Mouse (Mus musculus): ENCODE results near the gene Prex1. TPM values are rescaled to one million over a fixed set of nuclear protein-coding genes. Genes with fewer than 3 reads are reported as not detected.

Prex1 gene
- total RNA-seq, 2 experiments from 2014 or later = 7.4 to 11.5 TPM

- DNase-seq = no peak
- intact Hi-C loops (cut with DNase I; ENCODE audit: low total_unique reads) = no loop called here
Observed at GRCm38 (mm10) chr2:166584491-166584890, 129.1 kb downstream of the Prex1 start.

DNA sequence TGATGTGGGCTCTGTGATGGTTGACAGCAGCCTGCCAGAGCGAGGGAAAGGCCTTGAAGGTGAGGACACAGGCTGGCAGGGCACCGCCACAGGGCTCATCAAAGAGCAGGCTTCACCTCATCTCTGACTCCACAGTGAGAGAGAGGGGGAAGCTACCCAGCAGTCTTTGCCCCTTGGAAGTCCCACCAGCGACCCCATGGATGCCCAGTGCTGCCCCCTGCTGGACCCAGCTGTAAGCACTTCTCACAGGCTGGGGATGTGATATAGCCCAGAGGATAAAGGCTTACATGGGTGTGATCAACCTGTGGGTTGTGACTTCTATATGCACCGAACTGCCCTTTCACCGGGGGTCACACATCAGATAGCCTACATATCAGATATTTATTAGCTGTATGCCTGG is 130.3 kb downstream of the Prex1 start:
- intact Hi-C loops (cut with DNase I; ENCODE audit: low total_unique reads) = no loop called here
- DNase-seq = no peak

DNA sequence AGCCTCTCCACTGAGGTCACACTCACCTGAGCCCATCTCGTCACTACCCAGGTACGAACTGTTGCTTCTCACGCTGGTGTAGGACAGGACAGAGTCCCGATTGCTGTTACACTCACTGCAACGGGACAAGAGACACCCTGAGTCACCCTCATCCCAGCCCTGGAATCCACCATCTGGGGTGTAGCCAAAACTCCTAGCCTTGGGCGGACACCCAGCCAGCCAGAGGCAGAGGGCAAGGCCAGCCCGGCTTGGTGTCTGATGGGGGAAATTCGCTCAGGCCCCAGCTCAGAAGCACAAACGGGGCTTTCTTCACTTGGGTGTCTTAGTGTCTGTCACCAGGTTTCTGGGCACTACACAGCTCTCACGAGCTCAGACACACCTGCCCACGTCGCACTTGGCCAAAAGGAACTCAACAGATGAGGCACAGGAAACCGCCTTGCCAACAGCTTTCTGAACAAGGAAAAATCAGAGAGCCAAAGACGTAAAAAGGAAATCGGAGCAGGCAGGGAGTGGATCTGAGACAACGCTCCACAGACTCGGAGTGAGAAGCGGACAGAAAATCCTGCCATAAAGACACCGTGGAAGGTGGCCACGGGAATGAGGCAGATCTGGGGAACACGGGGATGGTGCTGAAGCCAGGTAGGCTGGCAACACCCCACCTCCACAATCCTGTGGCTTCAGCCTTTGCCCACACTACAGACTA is 131.6 kb downstream of the Prex1 start:
- intact Hi-C loops (cut with DNase I; ENCODE audit: low total_unique reads) = no loop called here
- no peak for DNase-seq

DNA sequence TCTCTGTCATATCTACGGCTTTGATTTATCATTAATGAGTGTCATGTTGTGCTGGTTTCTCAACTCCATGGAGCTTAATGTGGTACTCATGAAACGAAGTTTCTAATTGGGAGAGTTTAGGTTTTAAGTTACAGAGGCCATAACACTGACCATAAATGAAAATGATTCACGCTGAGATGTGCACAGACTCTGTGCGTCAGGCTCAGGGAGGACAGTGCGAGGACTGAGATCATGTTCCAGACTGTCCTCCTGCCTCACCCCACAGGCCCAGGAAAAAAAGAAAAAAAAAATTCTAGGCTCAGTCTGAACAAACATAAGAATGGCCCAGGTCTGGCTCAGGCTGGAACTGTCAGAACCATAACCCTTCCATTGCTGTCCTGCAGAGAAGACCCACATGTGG is 133.8 kb downstream of the Prex1 start:
- intact Hi-C loops (cut with DNase I; ENCODE audit: low total_unique reads) = no loop called here

DNA sequence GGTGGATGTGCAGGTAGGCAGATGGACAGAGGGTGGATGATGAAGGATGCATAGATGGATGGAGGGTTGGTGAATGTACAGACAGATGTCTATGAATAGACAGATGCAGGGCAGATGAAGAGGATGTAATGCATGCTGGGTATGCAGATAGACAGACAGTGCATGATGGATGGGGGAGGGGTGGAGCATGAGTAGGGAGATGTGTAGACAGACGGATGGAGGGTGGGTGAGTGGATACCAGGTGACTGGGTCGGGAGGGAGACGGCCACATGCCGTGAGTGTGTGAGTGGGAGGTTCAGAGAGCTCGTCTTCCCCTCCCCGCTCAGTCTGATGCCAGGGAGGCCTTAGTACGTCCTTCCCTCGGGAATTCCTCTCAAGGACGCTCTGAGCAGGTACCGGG is 134.3 kb downstream of the Prex1 start:
- intact Hi-C loops (cut with DNase I; ENCODE audit: low total_unique reads) = no loop called here
- no peak for DNase-seq

More for the DNA sequence above, 133.8 kb downstream of the Prex1 start:
- DNase-seq = no peak

DNA sequence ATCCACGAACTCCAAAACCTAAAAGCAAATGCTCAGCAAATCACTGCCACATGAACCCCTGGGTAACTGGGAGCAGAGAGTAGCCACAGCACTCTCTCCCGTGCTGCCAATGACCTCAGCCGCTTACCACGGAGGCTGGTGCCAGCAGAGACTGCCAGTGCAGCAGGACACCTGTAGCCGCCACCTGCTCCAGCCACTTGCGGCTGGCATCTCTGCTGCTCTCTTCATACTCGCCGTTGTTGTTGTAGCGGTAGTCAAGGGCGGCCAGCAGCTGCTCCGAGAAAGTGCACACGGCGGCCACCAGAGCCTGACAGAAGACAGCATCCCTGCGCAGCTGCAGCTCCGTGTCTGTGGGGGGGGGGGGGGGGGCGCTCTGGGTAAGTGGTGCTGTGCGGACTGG is 138.2 kb downstream of the Prex1 start:
- peak; percentile 56 for DNase-seq
- intact Hi-C loops (cut with DNase I; ENCODE audit: low total_unique reads) = no loop called here

DNA sequence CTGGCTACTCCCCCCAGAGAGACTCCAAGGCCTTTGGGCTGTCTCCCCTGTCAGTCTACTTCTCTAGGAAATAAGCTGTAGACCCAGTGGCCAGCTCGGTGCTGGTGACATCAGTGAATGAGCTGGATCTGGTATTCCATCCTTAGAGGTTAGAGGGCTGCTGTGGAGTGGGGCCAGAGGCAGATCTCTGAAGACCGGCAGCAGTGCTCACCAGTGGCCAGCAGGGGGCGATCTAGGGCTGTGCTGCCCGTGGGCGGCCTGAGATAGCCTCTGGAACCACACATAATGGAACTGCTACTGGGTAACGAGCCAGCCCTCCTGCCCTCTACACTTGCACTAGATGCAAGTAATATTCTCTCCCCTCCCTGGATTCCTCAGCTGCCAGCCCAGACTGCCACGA is 138.7 kb downstream of the Prex1 start:
- intact Hi-C loops (cut with DNase I; ENCODE audit: low total_unique reads) = no loop called here
- peak; percentile 76 for DNase-seq

GRCm38 (mm10) chr2:166573621-166574020 is 140.0 kb downstream of the Prex1 start:
- intact Hi-C loops (cut with DNase I; ENCODE audit: low total_unique reads) = no loop called here
- DNase-seq = no peak

- intact Hi-C loops (cut with DNase I; ENCODE audit: low total_unique reads) = no loop called here
- no peak for DNase-seq
Observed at GRCm38 (mm10) chr2:166572297-166572696, 141.3 kb downstream of the Prex1 start.

GRCm38 (mm10) chr2:166569182-166569581 is 144.4 kb downstream of the Prex1 start:
- intact Hi-C loops (cut with DNase I; ENCODE audit: low total_unique reads) = no loop called here

GRCm38 (mm10) chr2:166565503-166565902 is 148.1 kb downstream of the Prex1 start:
- DNase-seq = no peak
- intact Hi-C loops (cut with DNase I; ENCODE audit: low total_unique reads) = no loop called here

More at GRCm38 (mm10) chr2:166569182-166569581, 144.4 kb downstream of the Prex1 start:
- DNase-seq = no peak

- intact Hi-C loops (cut with DNase I; ENCODE audit: low total_unique reads) = loop anchor here (5.0 kb wide), 3 partner anchors 412 to 472 kb away; no protein-coding TSS in a partner anchor
- DNase-seq = peak; percentile 43
Observed at GRCm38 (mm10) chr2:166564455-166564854, 149.2 kb downstream of the Prex1 start.

DNA sequence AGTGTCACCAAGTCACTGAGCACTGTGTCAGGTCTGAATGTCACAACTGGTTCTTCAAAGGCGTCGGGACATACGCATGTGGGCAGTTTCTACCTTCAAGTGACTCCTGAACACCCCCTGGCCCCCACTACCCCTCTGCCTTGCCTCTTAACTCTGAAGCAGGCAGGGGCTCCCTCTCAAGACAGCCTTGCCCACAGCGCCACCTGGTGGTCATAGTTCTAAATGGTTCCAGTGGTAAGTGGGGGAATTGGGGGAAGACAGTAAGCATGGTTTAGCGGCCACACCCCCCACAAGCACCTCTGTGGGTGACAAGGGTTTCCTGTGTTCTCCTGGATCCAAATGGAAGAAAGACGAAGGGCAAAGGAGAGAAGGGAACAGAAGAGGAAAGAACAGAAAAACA is 149.7 kb downstream of the Prex1 start:
- DNase-seq = peak; percentile 87
- intact Hi-C loops (cut with DNase I; ENCODE audit: low total_unique reads) = loop anchor here (5.0 kb wide), 3 partner anchors 412 to 472 kb away; no protein-coding TSS in a partner anchor

- intact Hi-C loops (cut with DNase I; ENCODE audit: low total_unique reads) = loop anchor here (5.0 kb wide), 3 partner anchors 411 to 471 kb away; no protein-coding TSS in a partner anchor
- no peak for DNase-seq
Observed at GRCm38 (mm10) chr2:166563076-166563475, 150.6 kb downstream of the Prex1 start.

DNA sequence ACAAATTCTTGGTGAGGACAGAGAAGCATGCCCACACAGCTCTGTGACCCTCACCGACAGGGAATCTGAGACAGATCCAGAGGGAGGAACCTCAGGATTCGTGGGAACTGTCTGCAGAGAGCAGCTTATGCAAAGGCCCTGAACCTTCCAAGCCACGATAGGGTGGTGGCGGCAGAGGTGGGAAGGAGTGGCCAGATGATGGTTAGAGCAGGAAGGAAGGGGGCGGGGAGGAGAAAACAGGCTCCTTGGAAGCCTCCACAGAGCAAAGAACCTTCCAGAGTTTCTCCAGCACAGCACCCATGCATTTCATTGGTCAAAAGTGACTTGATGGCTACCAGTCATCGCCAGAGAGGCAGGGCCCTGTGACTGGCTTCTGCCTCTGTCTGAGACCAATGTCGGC is 151.9 kb downstream of the Prex1 start:
- intact Hi-C loops (cut with DNase I; ENCODE audit: low total_unique reads) = loop anchor here (5.0 kb wide), 3 partner anchors 409 to 469 kb away; no protein-coding TSS in a partner anchor
- DNase-seq = no peak

GRCm38 (mm10) chr2:166560826-166561225 is 152.8 kb downstream of the Prex1 start:
- intact Hi-C loops (cut with DNase I; ENCODE audit: low total_unique reads) = loop anchor here (5.0 kb wide), 3 partner anchors 409 to 469 kb away; no protein-coding TSS in a partner anchor
- no peak for DNase-seq

DNA sequence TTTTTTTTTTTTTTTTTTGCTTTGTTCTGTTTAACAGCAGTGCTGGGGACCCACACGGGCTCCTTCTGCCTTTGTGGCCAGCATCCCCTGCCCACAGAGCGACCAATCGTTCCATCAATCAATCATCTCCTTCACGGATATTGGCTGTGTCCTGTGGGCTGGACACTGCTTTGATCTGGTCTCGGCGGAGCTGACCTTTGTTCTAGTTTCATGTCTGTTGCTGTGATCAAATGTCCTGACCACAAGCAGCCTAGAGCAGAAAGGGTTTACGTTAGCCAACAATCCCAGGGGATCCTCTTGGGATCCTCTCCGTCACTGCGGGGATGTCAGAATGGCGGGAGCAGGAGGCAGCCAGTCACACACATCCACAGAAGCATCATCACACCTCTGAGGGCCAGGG is 154.1 kb downstream of the Prex1 start:
- no peak for DNase-seq
- intact Hi-C loops (cut with DNase I; ENCODE audit: low total_unique reads) = no loop called here

DNA sequence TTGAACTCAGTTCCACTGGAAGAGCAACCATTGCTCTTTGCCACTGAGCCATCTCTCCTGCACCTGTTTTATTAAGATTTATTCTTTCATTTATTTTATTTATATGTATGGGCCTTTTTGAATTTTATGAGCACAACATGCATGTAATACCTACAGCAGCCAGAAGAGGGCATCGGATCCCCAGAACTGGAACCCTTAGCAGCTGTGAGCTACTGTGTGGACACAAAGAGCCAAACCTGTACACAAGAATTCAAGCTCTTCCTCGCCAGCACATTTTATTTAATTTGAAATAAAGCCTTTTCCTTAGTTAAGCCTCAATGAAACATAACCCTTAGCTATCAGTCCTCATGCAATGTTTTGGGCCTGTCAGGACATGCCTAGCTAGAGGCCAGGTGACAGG is 158.1 kb downstream of the Prex1 start:
- intact Hi-C loops (cut with DNase I; ENCODE audit: low total_unique reads) = no loop called here

GRCm38 (mm10) chr2:166554169-166554505 is 159.5 kb downstream of the Prex1 start:
- DNase-seq = no peak
- intact Hi-C loops (cut with DNase I; ENCODE audit: low total_unique reads) = no loop called here

More for the DNA sequence above, 158.1 kb downstream of the Prex1 start:
- no peak for DNase-seq

DNA sequence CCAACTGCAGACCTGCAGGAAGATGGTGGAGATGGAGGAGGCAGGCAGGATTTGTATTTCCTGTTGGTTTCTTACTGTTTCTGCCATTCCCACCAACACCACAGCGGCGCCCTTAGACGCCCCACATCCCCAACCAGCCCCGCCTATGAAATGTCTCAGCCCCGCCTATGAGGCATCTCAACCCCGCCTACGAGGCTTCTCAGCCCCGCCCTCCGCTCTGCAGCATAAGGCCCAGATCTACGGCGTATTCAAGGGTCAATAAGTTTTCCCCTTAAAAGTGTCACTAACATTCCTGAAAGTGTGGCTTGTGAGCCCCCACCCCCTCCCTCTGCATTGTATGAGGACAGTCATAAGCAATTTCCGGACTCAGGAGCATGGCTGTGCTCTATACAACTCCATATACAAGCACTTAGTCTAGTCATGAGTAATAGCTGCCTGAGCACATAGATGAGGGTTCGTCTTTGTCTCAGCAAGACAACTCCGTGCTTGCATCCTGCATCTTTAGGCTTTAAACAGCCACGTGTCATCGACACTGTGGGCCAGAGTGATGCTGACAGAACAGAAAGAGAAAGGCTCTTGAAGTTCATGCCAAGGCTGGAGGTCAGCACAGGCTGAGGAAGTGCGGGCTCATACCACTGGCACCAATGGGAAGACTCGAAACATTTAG is 160.0 kb downstream of the Prex1 start:
- DNase-seq = no peak
- intact Hi-C loops (cut with DNase I; ENCODE audit: low total_unique reads) = no loop called here

DNA sequence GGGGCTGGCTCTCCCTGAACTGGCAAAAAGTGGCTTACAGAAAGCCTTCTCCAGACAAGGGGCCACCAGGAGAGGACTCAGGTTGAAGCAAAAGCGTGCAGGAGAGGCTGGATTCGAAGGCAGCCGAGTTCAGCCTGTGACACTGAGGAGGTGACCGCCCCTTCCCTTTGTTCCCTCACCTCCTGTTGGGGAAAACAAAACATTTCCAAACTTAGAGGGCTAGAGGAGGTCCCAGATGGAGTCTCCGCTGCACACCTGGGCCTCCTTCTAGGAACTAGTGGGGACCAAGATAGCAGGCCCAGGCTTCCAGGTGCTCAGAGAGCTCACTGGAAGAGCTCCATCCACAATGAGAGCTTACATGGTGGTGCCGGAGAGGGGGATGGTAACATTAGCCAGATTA is 161.0 kb downstream of the Prex1 start:
- DNase-seq = no peak
- intact Hi-C loops (cut with DNase I; ENCODE audit: low total_unique reads) = no loop called here

Data from gastrocnemius, postnatal 14 days (tissue).